Mouse (Mus musculus) neural tube, embryonic 11.5 days (tissue): ENCODE data around the gene Adad2. TPM values are rescaled to one million over a fixed set of nuclear protein-coding genes. Genes with fewer than 3 reads are reported as not detected.

Experiments
- ATAC-seq: fragments of 200-750 bp; cut with Nextera tagmentation; 2 replicates; pipeline ENCODE4 v1.8.0; 2017; ENCODE audit warnings: moderate number of reproducible peaks, mild to moderate bottlenecking, moderate TSS enrichment, moderate library complexity; ENCODE audit not compliant: insufficient read depth, low FRiP score, low TSS enrichment
- DNase-seq: peaks from one replicate; pipeline ENCODE4 v3.0.0-alpha.2; 2015; ENCODE audit warnings: low spot score
- H3K27ac ChIP-seq: fragments of 300-500 bp; sonication (generic); 2 replicates; pipeline ENCODE4 v1.5.1; 2014; ENCODE audit warnings: low read depth, mild to moderate bottlenecking, low read length
- H3K27me3 ChIP-seq: fragments of 300-500 bp; sonication (generic); 2 replicates; pipeline ENCODE4 v1.6.1; 2014; ENCODE audit warnings: mild to moderate bottlenecking, low read length, mixed read lengths; ENCODE audit not compliant: control insufficient read depth, insufficient read depth
- H3K36me3 ChIP-seq: fragments of 300-500 bp; sonication (generic); 2 replicates; pipeline ENCODE4 v1.6.1; 2014; ENCODE audit warnings: mild to moderate bottlenecking, low read length, moderate library complexity, mixed read lengths; ENCODE audit not compliant: control insufficient read depth, insufficient read depth
- H3K4me1 ChIP-seq: fragments of 300-500 bp; sonication (generic); 2 replicates; pipeline ENCODE4 v1.6.1; 2014; ENCODE audit warnings: low read length, mixed read lengths; ENCODE audit not compliant: control insufficient read depth, insufficient read depth
- H3K4me2 ChIP-seq: fragments of 300-500 bp; sonication (generic); 2 replicates; pipeline ENCODE4 v1.6.1; 2014; ENCODE audit warnings: low read depth, mild to moderate bottlenecking, moderate library complexity
- H3K4me3 ChIP-seq: fragments of 300-500 bp; sonication (generic); 2 replicates; pipeline ENCODE4 v1.5.1; 2014; ENCODE audit warnings: low read depth, low read length
- H3K9ac ChIP-seq: fragments of 300-500 bp; sonication (generic); 2 replicates; pipeline ENCODE4 v1.6.1; 2014; ENCODE audit warnings: mild to moderate bottlenecking, low read length
- H3K9me3 ChIP-seq: fragments of 300-500 bp; sonication (generic); 2 replicates; pipeline ENCODE4 v1.6.1; 2016; ENCODE audit warnings: low read length; ENCODE audit not compliant: control insufficient read depth
- WGBS: fragments of 180-500 bp; shearing (Covaris S2); extraction: QIAGEN DNeasy Blood & Tissue Kit; methylation state at CpG from one replicate; pipeline ENCODE4 v1.1.7; 2014; 5-methylcytosine and 5-hydroxymethylcytosine counted together
- polyA plus RNA-seq: library from polyadenylated mRNA; unstranded; fragments of >200 nt; fragmentation: Nextera tagmentation; extraction: Ambion mirVana; gene quantifications from 2 replicates; pipeline ENCODE4 v1.2.1, GENCODE M21; 2014

Adad2 gene
- polyA plus RNA-seq, 1 experiment from 2014 or later, result not detected

DNA sequence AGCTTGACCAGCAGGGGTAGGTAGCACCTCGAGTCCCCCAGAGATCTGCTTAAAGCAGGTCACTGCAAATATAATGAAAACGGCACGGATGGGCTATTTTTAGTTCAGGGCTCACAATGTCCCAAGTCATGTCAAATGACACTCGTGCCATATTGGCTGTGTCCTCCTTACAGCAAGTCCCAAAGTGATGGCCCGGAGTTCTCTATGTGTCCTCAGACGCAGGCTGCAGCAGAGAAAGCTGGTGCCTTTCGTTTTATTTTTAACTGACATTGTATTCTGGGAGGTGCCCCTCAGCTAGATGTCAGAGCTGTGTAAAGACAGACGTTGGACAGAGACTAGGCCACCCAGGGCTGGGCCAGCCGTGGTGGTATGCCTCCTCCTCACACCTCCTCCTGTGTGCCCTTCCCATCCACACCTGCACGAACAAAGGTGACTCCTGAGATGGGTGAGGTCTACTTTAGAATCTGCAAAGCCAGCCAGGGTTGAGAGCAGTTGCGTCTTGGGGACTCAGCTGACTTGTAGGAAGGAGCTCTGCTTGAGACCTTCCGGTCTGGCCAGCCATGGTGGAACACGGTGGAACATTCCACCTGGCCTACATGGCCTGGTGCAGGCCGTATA, 8.4 kb downstream of the Adad2 start:
- DNase-seq (no peak), ATAC-seq (no peak)
- 88% methylated on average over 14 of the region's 14 CpGs for WGBS
- no peak overlapping the region for H3K9ac ChIP-seq
- no peak overlapping the region for H3K4me2 ChIP-seq
- H3K9me3 ChIP-seq, result no peaks in the 10 kb centered on the region
- no peaks in the 10 kb centered on the region for H3K27me3 ChIP-seq
- H3K27ac ChIP-seq, result no peak overlapping the region
- no peaks in the 10 kb centered on the region for H3K36me3 ChIP-seq
- H3K4me3 ChIP-seq, result no peak overlapping the region
- H3K4me1 ChIP-seq, result no peaks in the 10 kb centered on the region

DNA sequence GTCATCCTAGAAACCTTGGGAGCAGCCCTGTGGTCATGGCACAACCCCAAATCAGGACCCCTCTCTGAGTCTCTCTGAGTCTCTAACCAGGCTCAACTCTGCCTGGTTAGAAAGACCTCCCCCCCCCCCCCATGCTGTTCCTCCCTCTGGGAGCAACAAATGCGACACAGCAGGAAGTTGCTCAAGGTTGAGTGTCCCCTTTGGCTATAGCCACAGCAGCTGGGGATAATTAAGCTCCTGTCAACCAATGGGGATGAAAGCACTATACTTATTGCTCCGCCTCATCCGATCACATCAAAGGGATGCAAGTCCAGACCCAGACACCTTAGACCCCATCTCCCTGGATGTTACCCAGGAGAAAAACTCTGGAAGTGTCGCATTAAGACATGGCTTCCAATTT, 10.0 kb downstream of the Adad2 start:
- Histone ChIP-seq H3K27ac (no peak overlapping the region), H3K4me3 (no peak overlapping the region), H3K4me1 (no peaks in the 10 kb centered on the region), H3K36me3 (no peaks in the 10 kb centered on the region), H3K9me3 (no peaks in the 10 kb centered on the region), H3K4me2 (no peak overlapping the region), H3K9ac (no peak overlapping the region), H3K27me3 (no peaks in the 10 kb centered on the region)
- DNase-seq, result no peak
- 68% methylated on average over 4 of the region's 4 CpGs for WGBS
- ATAC-seq, result no peak

DNA sequence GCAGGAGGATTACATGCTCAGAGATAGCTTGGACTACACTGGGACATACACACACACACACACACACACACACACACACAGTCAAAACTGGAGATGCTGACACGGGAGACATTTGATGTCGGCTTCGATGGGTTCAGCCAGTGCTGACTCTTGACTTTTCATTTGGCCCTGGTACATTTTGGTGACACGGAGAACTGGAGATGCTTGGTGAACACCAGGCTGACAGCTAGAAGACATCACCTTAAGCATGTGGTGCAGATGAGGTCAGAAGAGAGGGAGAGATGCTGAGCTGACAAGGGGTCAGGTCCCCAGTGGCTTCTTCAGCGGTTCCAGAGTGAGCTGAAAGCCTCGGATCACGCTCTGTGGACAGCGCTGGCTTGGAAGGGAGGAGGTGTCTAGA, 10.5 kb downstream of the Adad2 start:
- Histone ChIP-seq H3K4me3 (no peak overlapping the region), H3K9me3 (no peaks in the 10 kb centered on the region), H3K4me2 (no peak overlapping the region), H3K27me3 (no peaks in the 10 kb centered on the region), H3K9ac (no peak overlapping the region), H3K36me3 (no peaks in the 10 kb centered on the region), H3K27ac (no peak overlapping the region), H3K4me1 (no peaks in the 10 kb centered on the region)
- no peak for DNase-seq
- 89% methylated on average over 8 of the region's 8 CpGs for WGBS
- no peak for ATAC-seq

DNA sequence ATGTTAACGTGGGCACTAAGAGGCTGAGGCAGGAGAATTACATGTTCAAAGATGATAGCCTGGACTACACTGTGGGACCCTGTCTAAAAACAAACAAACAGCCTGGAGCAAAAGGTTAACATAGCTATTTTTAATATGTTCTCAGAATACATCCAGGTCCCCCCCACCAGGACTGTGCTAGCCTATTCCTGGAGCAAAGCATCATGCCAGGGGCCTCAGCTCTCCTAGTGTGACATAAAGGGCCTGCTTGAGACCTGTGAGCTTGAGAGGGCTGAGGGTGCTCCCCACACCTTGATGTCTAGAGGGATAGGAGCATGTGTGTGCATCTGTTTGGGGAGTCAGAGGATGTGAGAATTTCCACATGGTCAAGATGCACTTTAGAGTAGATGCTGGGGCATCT, 11.2 kb downstream of the Adad2 start:
- no peak overlapping the region for H3K4me3 ChIP-seq
- H3K27ac ChIP-seq, result no peak overlapping the region
- H3K36me3 ChIP-seq, result no peaks in the 10 kb centered on the region
- no peak overlapping the region for H3K4me2 ChIP-seq
- H3K4me1 ChIP-seq, result no peaks in the 10 kb centered on the region
- WGBS, result 82% methylated on average over 1 of the region's 1 CpGs
- DNase-seq (no peak), ATAC-seq (no peak)
- H3K9ac ChIP-seq, result no peak overlapping the region
- H3K9me3 ChIP-seq, result no peaks in the 10 kb centered on the region
- H3K27me3 ChIP-seq, result no peaks in the 10 kb centered on the region

DNA sequence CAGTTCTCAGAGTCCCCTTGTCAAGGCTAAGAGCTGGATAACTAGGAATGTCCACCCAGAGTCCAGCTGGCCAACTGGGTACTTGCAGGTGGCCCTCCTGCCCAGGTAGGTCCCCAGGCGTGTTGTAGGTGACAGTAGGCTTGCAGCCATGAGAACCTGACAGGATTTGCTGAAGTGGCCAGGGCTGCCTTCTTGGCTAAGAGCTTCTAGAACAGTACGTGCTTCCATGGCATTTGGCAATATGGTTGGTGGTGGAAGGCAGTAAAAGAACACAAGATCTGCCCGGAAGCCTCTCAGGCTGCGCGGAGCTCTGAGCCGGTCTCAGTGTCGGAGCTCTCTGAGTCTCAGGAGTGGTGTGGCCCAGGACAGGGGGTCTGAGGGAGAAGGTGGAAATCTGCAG, 12.4 kb downstream of the Adad2 start:
- 87% methylated on average over 7 of the region's 7 CpGs for WGBS
- no peak overlapping the region for H3K4me2 ChIP-seq
- H3K9me3 ChIP-seq, result no peaks in the 10 kb centered on the region

DNA sequence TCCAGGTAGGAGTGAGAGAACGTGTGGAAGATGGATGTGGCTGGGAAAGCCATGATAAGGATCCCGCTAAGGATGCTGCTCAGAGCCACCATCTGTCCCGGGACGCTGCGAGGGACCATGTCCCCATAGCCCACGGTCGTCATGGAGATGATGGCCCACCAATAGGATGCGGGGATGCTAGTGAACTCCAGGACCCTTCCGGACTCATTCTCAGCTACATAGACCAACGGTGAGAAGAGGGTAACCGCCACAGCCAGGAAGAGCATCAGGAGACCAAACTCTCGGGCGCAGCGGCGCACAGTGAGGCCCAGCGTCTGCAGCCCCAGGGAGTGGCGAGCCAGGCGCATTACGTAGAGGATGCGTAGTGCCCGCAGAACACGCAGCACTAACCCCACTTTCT, 13.2 kb downstream of the Adad2 start:
- no peak overlapping the region for H3K9ac ChIP-seq
- no peaks in the 10 kb centered on the region for H3K9me3 ChIP-seq
- no peak overlapping the region for H3K4me3 ChIP-seq
- ATAC-seq, result no peak
- no peak overlapping the region for H3K4me2 ChIP-seq
- no peaks in the 10 kb centered on the region for H3K27me3 ChIP-seq
- H3K36me3 ChIP-seq, result no peaks in the 10 kb centered on the region
- DNase-seq, result no peak
- 0 out of 2 replicates have a peak, but pooled peaks cover 1% of the 10 kb centered on the region for H3K4me1 ChIP-seq
- no peak overlapping the region for H3K27ac ChIP-seq
- 76% methylated on average over 22 of the region's 22 CpGs for WGBS

More for the DNA sequence above, 12.4 kb downstream of the Adad2 start:
- Histone ChIP-seq H3K27ac (no peak overlapping the region), H3K27me3 (no peaks in the 10 kb centered on the region), H3K4me3 (no peak overlapping the region), H3K36me3 (no peaks in the 10 kb centered on the region), H3K4me1 (no peaks in the 10 kb centered on the region), H3K9ac (no peak overlapping the region)
- DNase-seq, result no peak
- no peak for ATAC-seq

DNA sequence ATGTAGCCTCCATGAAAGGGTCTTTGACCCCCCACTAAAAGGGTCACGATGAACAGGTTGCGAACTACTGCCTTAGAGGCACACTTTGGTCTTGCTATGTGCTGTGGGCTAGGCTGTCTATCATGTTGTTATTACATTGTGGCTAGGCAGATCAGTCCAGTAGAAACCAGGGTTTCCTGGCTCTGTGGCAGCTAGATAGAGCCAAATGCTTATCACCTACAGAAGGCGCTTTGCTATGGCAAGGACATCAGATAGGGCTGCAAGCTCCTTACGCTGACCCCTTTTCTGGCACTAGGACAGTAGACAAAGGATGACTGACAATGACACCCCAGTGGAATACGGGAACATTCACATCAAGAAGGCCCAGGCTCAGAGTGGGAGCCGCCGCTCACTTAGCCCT, 14.7 kb downstream of the Adad2 start:
- Histone ChIP-seq H3K4me1 (0 out of 2 replicates have a peak, but pooled peaks cover 9% of the 10 kb centered on the region), H3K27ac (no peak overlapping the region), H3K36me3 (no peaks in the 10 kb centered on the region), H3K4me3 (no peak overlapping the region), H3K9ac (no peak overlapping the region), H3K9me3 (no peaks in the 10 kb centered on the region), H3K27me3 (no peaks in the 10 kb centered on the region), H3K4me2 (no peak overlapping the region)
- ATAC-seq (no peak), DNase-seq (no peak)
- WGBS, result 86% methylated on average over 7 of the region's 7 CpGs

DNA sequence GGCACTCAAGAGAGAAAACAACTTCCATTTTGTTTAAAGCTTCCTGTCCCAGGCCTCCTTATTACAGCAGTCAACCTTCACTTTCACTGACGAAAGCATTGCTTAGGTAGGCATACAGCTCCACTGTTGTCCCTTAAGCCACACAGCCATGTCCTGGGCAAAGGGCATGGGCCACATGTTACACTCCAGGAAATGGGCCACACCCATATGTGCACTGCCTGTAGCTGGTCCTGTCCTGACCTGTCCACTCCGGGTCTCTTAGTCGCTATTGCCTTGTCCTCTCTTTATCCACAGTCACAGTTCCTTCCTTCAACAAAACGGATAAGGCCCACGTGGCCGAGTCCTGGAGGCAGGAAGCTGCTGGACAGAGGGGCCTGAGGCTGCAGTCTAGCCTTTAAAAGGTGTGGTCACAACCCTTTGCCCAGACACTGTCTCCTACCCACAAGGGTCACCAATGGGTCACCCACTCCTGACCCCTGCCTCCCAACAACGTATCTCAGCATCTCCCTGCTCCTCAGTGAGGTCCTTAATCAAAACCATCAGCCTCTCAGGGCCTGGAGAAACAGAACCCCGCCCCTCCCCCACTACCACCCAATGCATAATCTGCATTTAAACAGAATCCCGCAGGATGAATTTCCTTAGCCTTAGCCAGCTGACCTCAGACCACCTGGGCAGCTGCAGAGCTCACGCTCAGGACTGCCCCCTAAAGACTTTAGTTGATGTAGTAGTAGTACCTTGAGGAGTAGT, 15.2 kb downstream of the Adad2 start:
- H3K9me3 ChIP-seq, result no peaks in the 10 kb centered on the region
- no peak overlapping the region for H3K9ac ChIP-seq
- H3K4me1 ChIP-seq, result 0 out of 2 replicates have a peak, but pooled peaks cover 9% of the 10 kb centered on the region
- 42% methylated on average over 10 of the region's 10 CpGs for whole genome bisulfite sequencing
- H3K4me2 ChIP-seq, result no peak overlapping the region
- H3K4me3 ChIP-seq, result no peak overlapping the region
- ATAC-seq, result no peak
- H3K36me3 ChIP-seq, result no peaks in the 10 kb centered on the region
- peak; percentile 30 for DNase-seq
- H3K27me3 ChIP-seq, result 0 out of 2 replicates have a peak, but pooled peaks cover under 1% of the 10 kb centered on the region
- no peak overlapping the region for H3K27ac ChIP-seq

DNA sequence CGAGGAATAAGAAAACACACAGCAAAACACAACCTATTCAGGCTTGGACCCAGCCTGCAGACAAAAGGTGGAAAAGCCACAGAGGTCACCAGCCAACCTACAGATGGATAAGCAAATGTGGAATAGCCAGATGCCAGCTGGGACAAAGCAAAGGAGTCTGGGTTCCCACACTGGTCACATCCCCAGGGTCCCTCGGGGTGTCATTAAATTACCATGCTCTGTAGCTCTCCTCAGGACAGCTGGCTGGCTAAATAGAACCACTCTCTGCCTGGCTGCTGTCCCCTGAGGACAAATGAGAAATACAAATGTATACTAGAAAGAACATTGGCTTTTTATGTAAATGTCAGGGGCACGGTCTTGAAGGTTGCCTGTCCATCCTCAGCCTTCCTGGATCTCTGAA, 18.3 kb downstream of the Adad2 start:
- Histone ChIP-seq H3K27ac (0 out of 2 replicates have a peak overlapping the region, but pooled peaks have one; percentile 44), H3K36me3 (no peaks in the 10 kb centered on the region), H3K4me2 (no peak overlapping the region), H3K9me3 (no peaks in the 10 kb centered on the region), H3K27me3 (0 out of 2 replicates have a peak, but pooled peaks cover 2% of the 10 kb centered on the region), H3K4me1 (0 out of 2 replicates have a peak, but pooled peaks cover 9% of the 10 kb centered on the region), H3K4me3 (no peak overlapping the region), H3K9ac (no peak overlapping the region)
- DNase-seq, result peak; percentile 65
- ATAC-seq, result 0 out of 2 replicates have a peak, but pooled peaks have one; percentile 48
- 25% methylated on average over 3 of the region's 3 CpGs for WGBS
